Mouse (Mus musculus) right cerebral cortex, adult 18-20 months (tissue): Measurements from ENCODE around the gene Astn2.

Experiments used
- DNase-seq: peaks from one replicate; pipeline ENCODE4 v3.0.0; 2022; ENCODE audit warnings: mixed read lengths

Gene Astn2

DNA sequence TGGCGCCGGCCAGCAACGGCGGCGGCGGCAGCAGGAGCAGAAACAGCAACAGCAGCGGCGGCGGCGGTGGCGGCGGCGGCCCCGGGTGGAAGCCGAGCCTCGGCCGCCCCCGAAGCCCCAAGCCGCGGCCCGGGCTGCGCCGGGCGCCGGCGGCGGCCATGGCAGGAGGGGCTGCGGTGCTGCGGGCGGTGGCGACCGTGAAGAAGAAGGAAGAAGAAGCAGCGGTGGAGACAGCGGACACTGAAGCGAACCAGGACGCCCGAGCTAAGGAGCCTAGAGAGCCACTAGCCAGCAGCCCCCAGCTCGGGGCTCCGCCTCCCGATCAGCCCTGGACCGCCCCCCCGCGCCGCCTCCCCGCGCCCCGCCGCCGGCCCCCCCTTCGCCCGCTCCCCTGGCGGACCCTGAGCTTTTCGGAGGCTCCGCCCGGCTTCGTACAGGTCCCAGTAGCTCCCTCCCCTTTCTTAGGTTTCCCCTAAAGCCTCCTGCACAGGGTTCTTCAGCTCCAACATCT is at the start of gene Astn2:
TSS of gene Astn2 (minus strand) at position 411 of the 511 bp plus-strand sequence.
- peak; percentile 53 for DNase-seq

DNA sequence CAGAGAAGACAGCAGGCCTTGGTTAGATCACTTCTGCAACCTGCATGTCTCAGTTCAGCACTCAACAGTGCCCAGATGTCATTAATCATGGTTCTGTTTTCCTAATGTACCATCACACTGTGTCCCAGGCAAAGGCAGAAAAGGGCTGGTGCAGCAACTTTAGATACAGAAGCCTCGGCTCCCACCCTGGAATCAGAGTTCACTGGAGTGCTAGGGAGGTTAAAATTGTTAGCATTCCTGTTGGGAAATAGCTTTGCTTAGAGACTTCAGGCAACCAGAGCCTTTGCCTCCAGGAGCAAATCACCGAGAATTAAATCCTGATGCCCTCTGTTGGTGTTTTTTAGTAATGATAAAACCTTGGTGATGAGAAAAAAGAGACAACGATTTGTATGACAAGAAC is 45.7 kb upstream of the Astn2 start:
- DNase-seq: no peak

DNA sequence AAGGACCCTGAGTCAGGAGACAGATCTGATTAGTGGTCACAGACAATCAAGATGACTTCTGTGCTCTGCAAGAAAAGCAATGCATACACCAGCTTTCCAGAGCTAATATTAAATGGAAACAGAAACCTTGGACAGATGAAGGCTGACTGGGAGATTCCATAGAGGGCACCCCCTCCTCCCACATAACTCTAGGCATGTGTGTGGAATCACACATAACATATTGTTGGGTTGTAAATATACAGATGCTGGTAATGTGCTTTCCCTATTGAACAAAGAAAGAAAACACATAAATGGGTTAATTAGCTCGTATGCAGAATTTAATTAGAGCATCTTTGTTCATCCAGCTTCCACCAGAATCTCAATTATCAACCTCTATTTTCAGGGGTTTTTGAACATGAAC is 26.8 kb upstream of the Astn2 start:
- no peak for DNase-seq

DNA sequence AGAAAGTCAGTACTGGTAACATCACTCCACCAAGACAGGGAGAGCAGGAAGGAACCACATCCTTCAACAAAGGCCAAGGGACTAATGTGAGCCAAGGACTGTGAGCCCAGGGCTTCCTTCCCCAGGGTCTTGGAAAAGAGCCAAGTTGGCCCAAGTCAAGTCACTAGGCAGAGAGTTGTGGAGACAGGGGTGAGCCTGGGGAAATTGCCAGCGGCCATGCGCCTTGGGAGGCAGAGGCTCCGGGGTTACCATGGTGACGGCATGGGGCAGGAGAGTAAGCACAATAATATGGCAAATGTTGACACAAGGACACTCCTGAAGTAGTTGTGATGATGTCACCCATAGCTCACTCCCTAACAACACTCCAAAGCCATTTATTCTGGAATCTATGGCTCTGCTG is 21.4 kb upstream of the Astn2 start:
- DNase-seq: peak; percentile 24

DNA sequence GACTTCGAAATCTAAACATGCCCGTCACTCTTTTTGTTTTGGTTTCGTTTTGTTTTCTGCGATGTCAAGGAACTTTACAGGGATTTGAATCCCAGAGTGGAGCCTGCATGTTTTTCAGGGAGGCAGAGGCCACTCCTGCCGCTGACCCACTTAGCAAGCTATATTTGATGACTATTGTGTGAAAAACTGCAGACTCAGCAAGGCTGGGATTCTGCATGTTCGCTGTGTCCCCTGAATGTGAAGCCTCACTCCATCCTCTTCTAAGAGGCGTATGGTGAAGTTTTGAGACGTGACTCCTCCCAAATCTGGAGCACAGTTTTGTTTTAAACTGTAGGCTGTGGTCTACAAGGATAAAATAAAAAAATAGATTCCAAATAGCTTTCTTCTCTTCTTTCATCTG is 10.4 kb upstream of the Astn2 start:
- DNase-seq: no peak

DNA sequence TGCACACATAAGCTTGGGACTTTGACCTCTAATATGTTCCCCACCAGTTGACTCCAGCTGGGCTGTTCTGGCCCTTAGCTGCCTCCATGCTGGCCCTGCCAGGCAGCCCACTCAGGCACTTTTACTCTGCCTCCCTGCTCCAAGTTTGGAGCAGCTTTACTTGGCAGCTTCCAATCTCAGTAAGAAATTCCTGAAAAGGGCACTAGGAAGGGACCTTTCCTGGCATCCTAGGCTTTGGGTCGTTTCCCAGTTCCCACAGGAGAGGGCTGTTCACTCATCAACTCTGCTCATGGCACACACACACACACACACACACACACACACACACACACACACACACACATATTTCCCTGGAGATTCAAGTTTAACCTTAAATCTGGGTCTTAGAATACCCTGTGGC is 675 bp upstream of the Astn2 start:
- no peak for DNase-seq

DNA sequence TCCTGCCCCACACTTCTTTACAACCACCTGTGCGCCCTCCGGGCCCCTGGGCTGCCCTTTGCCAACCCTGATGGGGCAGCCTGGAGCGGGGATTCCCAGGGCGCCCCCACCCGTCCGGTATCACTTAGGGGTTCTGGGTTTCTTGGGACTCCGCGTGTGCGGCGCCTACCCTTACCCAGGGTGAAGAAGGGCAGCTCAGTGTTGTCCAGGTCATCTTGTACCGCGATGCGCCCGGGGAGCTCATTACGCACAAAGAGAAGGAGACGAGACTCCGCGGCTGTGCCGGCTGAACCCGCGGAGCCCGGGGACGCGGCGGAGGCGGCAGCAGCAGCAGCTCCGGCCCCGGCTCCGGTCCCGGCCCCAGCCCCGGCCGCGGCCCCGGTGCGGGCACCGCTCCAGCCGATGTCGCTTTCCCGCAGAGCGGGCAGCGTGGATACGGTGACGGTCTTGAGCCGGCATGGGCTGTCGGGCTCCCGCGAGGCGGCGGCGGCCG is 657 bp downstream of the Astn2 start:
- DNase-seq: peak; percentile 51

DNA sequence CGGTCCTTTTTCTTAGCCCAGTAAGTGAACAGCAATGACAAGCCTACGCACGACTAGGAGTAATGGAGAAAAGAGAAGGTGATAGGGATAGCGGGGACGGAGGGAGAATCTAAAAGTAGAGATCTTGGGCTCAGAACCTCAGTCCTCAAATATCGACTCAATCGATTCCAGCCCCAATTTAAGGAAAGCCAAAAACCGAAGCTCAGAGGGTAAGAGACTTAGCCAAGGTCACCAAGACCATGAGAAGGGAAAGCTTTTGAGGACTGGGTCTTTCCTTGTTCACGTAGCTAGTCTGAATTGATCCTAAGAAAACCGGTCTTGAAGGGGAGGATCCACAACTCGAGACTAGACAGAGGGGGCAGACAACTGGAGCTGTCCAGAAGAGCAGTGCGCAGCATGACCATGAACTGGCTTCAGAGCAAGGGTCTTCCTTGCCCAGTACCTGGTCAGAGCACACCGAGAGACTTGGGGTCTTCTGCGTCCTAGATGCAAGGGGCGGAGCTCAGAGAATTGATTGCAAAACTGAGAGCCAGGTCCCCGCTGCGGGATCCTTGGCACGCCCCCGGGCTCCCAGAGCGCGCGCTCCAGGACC is 1.2 kb downstream of the Astn2 start:
- no peak for DNase-seq

DNA sequence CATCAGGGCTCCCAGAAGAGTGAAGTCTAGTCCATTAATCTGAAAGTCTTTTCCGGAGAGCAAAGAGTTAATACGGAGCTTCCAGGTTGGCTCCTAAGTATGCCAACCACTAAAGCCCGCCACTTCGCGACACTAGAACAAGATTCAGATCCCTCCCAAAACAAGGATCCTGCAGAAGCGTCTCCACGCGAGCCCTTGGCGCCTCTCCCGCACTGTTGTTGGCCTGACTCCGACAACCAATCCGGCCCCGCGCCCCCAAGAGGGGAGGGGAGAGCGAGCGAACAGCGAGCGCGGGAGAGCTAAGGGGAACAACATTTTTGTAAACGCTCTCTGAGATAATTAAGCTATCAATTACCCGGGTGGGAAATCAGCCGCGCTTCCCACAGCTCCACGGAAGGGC is 1.8 kb downstream of the Astn2 start:
- peak; percentile 42 for DNase-seq

DNA sequence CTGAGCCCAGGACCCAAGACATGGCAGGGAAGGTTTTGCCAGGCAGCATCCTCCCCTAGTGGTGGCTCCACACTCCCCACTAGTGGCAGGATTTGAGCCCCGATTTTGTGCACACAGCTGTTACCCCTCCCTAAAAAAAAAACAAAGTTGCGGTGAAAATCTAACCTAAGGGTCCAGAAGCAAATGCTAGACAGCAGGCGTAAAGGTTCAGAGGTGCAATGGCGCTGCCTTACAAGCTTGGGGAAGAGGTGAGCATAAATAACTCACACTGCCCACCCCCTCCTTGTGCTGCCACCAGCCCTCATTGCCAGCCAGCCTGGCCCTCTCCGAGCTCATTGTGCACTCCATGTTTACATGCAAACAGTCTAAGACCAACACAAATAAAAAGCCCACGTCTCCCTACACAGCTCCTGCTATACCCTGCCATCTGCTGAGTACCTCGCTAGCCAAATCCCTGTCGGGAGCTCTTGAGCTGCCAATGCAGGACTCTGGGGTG is 3.2 kb downstream of the Astn2 start:
- DNase-seq: peak; percentile 56

DNA sequence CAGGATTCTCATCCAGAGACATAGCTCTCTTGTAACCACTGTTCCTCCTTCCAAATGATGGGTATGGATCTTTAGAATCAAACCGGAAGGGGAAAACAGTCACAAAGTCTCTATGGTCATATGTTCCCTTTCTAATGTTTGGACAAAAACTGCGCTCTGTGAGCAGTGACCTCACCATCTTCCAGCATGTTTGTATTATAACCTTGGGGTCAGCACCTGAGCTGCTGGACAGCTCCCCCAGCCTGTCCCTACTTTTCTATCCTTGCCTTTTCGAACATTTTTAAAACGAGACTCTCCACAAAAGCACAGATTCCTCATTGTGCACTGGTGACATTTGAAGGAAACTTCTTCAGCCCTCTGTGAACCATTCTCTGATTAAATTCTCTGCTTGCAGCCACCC is 5.3 kb downstream of the Astn2 start:
- no peak for DNase-seq

DNA sequence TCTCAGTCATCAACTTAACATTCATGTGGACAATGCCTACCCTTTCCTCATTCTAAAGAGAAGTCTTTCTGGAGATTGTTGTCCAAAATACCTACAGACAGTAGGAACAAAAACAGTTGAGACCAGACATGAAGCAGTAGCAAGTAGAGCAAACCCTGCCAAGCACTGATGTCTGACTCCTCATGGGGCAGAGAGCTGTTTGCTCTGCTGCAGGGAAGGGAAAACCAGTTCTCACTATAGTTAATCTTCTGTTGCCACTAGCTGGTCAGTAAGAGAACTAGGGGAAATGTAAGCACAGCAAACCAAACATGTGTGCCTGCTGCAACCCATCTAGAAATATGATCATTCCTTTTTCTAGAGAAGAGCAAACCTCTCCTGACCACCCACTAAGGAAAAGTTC is 7.2 kb downstream of the Astn2 start:
- DNase-seq: no peak

DNA sequence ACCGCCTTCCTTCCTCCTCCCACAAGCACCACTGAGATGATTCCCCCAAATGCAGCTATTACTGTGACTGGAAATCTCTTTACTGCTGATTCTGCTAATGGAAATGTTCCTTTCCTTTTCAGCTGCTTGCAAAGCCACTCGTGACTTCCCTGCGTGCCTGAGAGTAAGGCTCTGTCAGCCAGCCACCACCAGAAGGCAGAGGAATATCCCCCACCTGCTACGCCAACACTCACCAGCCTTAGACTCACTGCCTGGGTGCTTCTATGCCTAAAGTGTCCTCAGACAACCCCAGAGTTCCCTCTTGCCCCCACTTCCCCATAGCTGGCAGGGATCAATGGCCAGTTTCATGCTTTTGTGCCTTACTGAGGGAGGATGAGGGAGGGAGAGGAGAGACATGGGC is 11.1 kb downstream of the Astn2 start:
- peak; percentile 67 for DNase-seq

DNA sequence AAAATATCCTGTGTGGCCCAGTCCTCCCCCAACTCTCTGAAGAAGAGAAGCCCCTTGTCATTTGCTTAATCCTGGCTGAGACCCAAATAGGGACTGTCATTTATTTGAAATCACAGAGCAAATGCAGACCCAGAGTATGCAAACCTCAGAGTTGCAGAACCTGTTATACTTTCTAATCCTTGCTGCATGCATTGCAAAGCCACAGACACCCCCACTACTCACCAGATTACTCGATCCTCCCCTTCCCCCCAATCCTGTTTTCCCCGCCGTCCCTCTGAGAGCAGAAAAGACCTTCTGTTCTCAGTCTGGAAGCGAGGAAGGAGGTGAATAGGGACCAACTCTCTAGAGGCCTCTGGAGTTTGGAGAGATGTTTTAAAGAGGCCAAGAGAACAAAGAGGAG is 13.9 kb downstream of the Astn2 start:
- DNase-seq: no peak

DNA sequence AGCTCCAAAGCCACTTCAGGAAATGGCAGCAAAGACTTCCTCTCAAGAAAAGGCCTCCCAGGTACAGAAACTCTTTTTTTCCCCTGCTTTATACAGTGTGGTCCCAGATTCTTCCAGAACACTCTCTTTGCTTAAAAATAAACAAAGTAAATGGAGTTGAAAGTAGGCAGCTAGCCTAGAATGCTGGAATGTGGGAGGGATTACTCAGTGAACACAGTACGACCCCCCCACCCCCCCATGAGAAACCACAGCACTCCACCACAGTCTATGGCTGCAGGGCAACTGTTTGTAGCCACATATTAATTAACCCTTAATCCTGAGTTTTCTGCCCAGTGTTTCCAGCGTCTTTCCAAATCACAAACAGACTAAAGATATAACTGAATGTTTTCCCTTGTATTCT is 25.8 kb downstream of the Astn2 start:
- DNase-seq: no peak

DNA sequence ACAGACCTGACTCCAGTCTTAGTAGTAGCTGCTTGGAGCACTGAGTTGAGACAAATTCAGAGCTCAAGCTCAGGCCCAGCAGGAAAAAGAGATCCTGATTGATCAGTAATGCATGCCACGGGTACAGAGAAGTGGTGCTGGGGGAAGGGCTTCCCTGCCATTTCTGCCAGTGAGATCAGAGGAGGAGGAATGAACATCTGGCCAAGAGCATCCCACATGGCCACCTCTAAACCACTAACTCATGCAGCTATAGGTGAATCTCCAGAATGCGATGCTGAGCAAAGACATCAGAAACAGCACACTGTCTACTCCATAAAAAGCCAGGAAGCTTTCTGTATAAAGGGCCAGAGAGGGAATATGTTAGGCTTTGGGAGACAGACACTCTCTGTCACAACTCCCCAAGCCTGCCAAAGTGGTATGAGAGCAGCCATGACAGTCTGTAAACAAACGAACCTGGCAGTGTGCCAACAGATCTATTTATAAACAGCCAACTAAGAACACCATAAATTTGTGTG is 33.8 kb downstream of the Astn2 start:
- DNase-seq: peak; percentile 36

DNA sequence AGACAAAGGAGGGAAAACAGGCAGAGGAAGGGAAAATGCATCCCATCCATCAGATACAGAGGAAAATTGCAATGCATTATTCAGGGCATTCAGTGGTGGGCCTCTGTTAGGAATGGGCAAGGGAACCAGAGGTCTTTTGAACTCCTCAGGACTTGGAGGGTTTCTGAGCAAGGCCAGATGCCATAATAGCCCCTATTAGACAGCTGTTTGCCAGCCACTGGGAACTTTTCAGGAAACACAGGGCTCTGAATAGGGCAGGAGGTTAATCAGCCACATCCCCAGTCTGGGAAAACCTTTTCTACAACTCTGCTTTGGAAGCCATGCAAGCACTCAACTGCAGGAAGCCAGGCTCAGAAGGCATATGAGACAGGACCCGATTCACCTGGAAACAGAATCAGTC is 38.9 kb downstream of the Astn2 start:
- no peak for DNase-seq

DNA sequence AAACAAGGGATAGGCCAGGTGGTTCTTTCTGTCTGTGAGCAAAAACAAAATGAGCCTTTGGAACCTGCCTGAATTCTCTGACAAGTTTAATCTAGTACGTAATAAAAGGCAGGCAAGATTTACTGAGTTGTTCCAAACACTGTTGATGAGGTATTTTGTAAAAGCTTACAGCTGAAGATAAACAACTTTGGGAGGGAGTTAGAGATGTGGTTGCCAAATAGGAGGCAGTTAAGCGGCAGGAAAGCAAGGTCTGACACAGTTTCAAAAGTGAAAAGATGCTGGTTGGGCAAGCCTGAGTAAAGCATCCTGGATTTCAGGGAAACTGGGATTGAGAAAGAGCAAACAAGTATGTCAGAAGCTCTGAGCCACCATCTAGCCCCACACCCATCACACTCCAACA is 59.8 kb downstream of the Astn2 start:
- no peak for DNase-seq

DNA sequence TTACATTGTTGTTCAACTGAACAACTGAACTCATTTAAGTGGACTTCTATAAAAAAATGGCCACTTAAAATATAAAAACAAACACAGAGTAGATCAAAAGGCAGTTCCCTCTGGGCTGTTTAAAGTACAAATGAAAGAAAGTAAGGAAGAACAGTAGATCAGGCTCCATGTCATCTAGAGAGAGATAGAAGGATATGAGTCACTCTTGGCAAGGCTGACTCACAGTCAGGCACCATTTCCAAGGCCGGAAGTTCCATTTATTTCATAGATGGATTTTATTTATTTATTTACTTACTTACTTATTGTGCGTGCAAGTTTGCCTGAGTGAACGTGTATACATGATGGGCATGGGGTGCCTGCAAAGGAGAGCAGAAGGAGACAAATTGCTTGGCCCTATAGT is 67.0 kb downstream of the Astn2 start:
- DNase-seq: no peak

DNA sequence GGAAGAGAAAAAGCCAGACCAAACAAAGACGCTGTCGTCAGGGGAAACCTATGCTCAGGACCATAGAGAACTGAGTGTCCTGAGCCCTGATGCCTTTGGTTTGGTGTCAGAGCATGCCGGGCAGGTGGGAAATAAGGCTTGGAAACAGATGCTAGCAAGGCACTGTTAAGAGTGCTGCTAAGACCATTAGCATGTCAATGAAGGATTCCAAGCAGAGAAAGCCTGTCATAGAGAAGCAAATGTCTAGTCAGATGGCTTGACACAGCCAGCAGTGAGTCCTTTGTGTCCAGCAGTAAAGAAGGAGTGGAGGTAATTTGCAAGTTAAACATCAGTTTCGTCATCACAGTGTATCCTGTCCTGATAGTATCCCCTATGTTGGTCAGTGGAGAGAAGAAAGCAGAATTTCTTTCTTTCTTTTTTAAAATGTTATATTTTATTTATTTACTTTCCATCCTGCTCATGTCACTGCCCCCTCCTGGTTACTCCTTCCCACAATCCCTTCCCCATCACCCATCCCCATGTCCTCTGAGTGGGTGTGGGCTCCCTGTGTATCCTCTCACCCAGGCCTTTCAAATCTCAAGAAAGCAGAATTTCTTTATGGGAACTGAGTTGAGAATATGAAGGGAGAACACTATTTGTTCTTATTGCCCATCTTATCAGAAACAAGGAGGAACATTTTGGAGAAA is 73.7 kb downstream of the Astn2 start:
- no peak for DNase-seq

DNA sequence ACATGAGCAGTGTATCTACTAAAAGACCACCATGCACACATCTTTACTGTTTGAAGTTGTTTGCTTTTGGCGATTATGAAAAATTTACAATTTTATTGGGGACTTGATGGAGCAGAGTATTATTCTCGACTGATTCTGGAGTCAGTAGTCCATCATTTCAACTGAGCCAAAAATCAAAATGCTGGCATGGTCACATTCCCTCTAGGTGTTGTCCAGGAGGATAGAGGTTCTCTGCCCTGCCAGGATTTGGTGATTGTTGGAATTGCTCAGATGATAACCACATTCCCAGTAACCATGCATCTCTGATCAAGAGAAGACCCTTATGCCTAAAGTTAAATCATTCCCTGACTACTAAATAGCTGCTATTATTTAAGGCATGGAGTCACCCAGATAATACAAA is 83.4 kb downstream of the Astn2 start:
- DNase-seq: no peak

DNA sequence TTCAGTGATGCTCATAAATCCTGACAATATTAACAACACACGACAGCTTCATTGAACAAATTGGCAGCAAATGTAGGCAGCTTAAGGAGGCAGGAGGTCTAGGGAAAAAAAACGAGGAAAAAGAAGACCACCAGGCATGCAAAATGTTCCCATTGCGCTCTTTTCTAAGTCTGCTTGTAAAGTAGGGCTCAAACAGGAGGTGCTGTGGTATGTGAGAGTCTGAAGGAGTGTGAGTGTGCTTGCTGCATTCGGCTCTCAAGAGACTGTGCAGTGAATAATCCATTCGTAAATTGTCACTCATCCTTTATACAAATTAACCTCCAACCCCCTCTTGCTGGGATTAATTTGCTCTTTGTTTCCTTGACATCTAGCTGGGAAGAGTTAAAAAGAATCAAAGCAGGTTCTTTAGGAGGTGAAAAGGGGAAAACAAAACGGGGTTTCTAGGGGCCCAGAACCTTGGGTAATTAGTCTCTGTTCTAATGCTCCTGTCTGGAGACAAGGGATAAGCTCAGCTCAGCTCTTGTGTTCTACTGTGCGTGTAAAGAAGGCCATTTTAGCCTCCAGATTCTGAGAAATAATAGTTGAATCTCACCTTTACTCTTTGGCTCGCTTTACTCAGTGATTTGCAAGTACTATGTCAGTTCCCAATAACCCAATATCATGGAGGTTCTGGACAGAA is 89.5 kb downstream of the Astn2 start:
- no peak for DNase-seq

DNA sequence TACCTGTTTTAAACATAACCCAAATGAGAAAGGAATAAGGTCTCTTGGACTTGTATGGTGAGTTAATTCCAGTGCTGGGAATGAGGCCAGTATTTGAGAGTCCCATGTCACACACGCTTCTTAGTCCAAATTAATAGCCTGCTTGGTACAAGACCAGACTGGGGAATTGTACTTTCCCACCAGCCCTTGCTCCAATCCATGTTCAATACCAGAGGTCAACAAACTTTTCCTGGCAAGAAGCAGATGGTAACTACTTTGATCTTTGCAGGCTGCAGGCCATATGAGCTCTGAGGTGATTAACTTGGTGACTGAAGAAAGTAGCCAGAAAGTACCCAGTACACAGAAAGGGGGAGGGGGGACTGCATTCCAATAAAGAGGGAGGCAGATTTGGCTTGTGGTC is 91.7 kb downstream of the Astn2 start:
- no peak for DNase-seq
